Mouse (Mus musculus): ENCODE results near the gene Btn2a2. TPM values are rescaled to one million over a fixed set of nuclear protein-coding genes. Genes with fewer than 3 reads are reported as not detected.

The Btn2a2 gene
- polyA plus RNA-seq, 1 experiment from 2014 or later = 0.23 TPM

GRCm38 (mm10) chr13:23436861-23437822, 51.5 kb downstream of the Btn2a2 start:
- Histone ChIP-seq H3K9me3 (no peaks in the 10 kb centered on the region), H3K4me1 (replicated peaks) (0 out of 2 replicates have a peak, but pooled peaks cover 2% of the 10 kb centered on the region), H3K36me3 (no peaks in the 10 kb centered on the region), H3K27ac (peak overlapping the region; percentile 46), H3K4me2 (replicated peaks) (peak overlapping the region; percentile 60), H3K4me3 (replicated peaks) (peak overlapping the region; percentile 53), H3K27me3 (replicated peaks) (no peaks in the 10 kb centered on the region), H3K9ac (peak overlapping the region; percentile 32)
- WGBS = under 1% methylated on average over 32 of the region's 32 CpGs
- ATAC-seq = peak; percentile 34

- Histone ChIP-seq H3K4me3 (replicated peaks) (peak overlapping the region; percentile 43; the same call in 1 of the 2 replicates), H3K27ac (no peak overlapping the region), H3K4me1 (replicated peaks) (0 out of 2 replicates have a peak, but pooled peaks cover 2% of the 10 kb centered on the region), H3K9ac (no peak overlapping the region), H3K27me3 (replicated peaks) (no peaks in the 10 kb centered on the region), H3K4me2 (replicated peaks) (peak overlapping the region; percentile 76), H3K9me3 (no peaks in the 10 kb centered on the region), H3K36me3 (no peaks in the 10 kb centered on the region)
- 1% methylated on average over 11 of the region's 11 CpGs for WGBS
- no peak for ATAC-seq
These were observed 52.4 kb downstream of the Btn2a2 start for GRCm38 (mm10) chr13:23436231-23436661.

- peak overlapping the region; percentile 76 for H3K4me2 ChIP-seq (replicated peaks)
- H3K9ac ChIP-seq = peak overlapping the region; percentile 50
- H3K4me1 ChIP-seq (replicated peaks) = 0 out of 2 replicates have a peak, but pooled peaks cover 2% of the 10 kb centered on the region
- H3K27me3 ChIP-seq (replicated peaks) = no peaks in the 10 kb centered on the region
- H3K4me3 ChIP-seq (replicated peaks) = peak overlapping the region; percentile 43
- no peaks in the 10 kb centered on the region for H3K36me3 ChIP-seq
- 3% methylated on average over 12 of the region's 12 CpGs for WGBS
- no peak for ATAC-seq
- no peaks in the 10 kb centered on the region for H3K9me3 ChIP-seq
- H3K27ac ChIP-seq = no peak overlapping the region
These were observed 53.0 kb downstream of the Btn2a2 start for GRCm38 (mm10) chr13:23435676-23436075.

GRCm38 (mm10) chr13:23435241-23435640, 53.4 kb downstream of the Btn2a2 start:
- peak overlapping the region; percentile 50 for H3K9ac ChIP-seq
- no peak for ATAC-seq
- H3K27me3 ChIP-seq (replicated peaks) = no peaks in the 10 kb centered on the region
- no peaks in the 10 kb centered on the region for H3K36me3 ChIP-seq
- 27% methylated on average over 4 of the region's 4 CpGs for whole genome bisulfite sequencing
- H3K4me1 ChIP-seq (replicated peaks) = 0 out of 2 replicates have a peak, but pooled peaks cover 2% of the 10 kb centered on the region
- no peaks in the 10 kb centered on the region for H3K9me3 ChIP-seq
- H3K4me2 ChIP-seq (replicated peaks) = peak overlapping the region; percentile 76
- H3K4me3 ChIP-seq (replicated peaks) = peak overlapping the region; percentile 43
- H3K27ac ChIP-seq = no peak overlapping the region

- peak overlapping the region; percentile 44; the same call in 1 of the 2 replicates for H3K27ac ChIP-seq
- 0 out of 2 replicates have a peak, but pooled peaks cover 2% of the 10 kb centered on the region for H3K4me1 ChIP-seq (replicated peaks)
- H3K9me3 ChIP-seq = no peaks in the 10 kb centered on the region
- H3K27me3 ChIP-seq (replicated peaks) = no peaks in the 10 kb centered on the region
- H3K9ac ChIP-seq = no peak overlapping the region
- ATAC-seq = no peak
- WGBS = 30% methylated on average over 7 of the region's 7 CpGs
- H3K4me3 ChIP-seq (replicated peaks) = no peak overlapping the region; the same call in 1 of the 2 replicates
- no peaks in the 10 kb centered on the region for H3K36me3 ChIP-seq
- H3K4me2 ChIP-seq (replicated peaks) = peak overlapping the region; percentile 47
These were observed 54.2 kb downstream of the Btn2a2 start for GRCm38 (mm10) chr13:23434426-23434825.

- H3K4me2 ChIP-seq (replicated peaks) = no peak overlapping the region
- H3K4me3 ChIP-seq (replicated peaks) = no peak overlapping the region
- no peak for ATAC-seq
- 64% methylated on average over 5 of the region's 5 CpGs for WGBS
- H3K4me1 ChIP-seq (replicated peaks) = 0 out of 2 replicates have a peak, but pooled peaks cover 2% of the 10 kb centered on the region
- H3K9me3 ChIP-seq = no peaks in the 10 kb centered on the region
- H3K36me3 ChIP-seq = no peaks in the 10 kb centered on the region
- no peak overlapping the region for H3K27ac ChIP-seq
- H3K9ac ChIP-seq = no peak overlapping the region
- H3K27me3 ChIP-seq (replicated peaks) = no peaks in the 10 kb centered on the region
These were observed 54.9 kb downstream of the Btn2a2 start for GRCm38 (mm10) chr13:23433801-23434200.

- H3K4me2 ChIP-seq (replicated peaks) = peak overlapping the region; percentile 63
- H3K36me3 ChIP-seq = no peaks in the 10 kb centered on the region
- H3K9ac ChIP-seq = no peak overlapping the region; the same call in 1 of the 2 replicates
- 14% methylated on average over 5 of the region's 5 CpGs for WGBS
- H3K4me3 ChIP-seq (replicated peaks) = peak overlapping the region; percentile 53
- H3K4me1 ChIP-seq (replicated peaks) = 0 out of 2 replicates have a peak, but pooled peaks cover 2% of the 10 kb centered on the region
- no peaks in the 10 kb centered on the region for H3K27me3 ChIP-seq (replicated peaks)
- no peaks in the 10 kb centered on the region for H3K9me3 ChIP-seq
- H3K27ac ChIP-seq = no peak overlapping the region
- no peak for ATAC-seq
These were observed 55.5 kb downstream of the Btn2a2 start for GRCm38 (mm10) chr13:23433206-23433605.

- under 1% methylated on average over 28 of the region's 28 CpGs for WGBS
- H3K27me3 ChIP-seq (replicated peaks) = no peaks in the 10 kb centered on the region
- peak overlapping the region; percentile 63 for H3K4me2 ChIP-seq (replicated peaks)
- H3K9me3 ChIP-seq = no peaks in the 10 kb centered on the region
- H3K36me3 ChIP-seq = no peaks in the 10 kb centered on the region
- H3K4me3 ChIP-seq (replicated peaks) = peak overlapping the region; percentile 53
- peak; percentile 92 for ATAC-seq
- H3K9ac ChIP-seq = peak overlapping the region; percentile 39; the same call in 1 of the 2 replicates
- 0 out of 2 replicates have a peak, but pooled peaks cover 2% of the 10 kb centered on the region for H3K4me1 ChIP-seq (replicated peaks)
- peak overlapping the region; percentile 87 for H3K27ac ChIP-seq
These were observed 56.0 kb downstream of the Btn2a2 start for GRCm38 (mm10) chr13:23432562-23433201.

GRCm38 (mm10) chr13:23431351-23431771, 57.3 kb downstream of the Btn2a2 start:
- Histone ChIP-seq H3K4me2 (replicated peaks) (peak overlapping the region; percentile 63), H3K4me3 (replicated peaks) (peak overlapping the region; percentile 53), H3K9ac (peak overlapping the region; percentile 32), H3K4me1 (replicated peaks) (0 out of 2 replicates have a peak, but pooled peaks cover 2% of the 10 kb centered on the region), H3K36me3 (no peaks in the 10 kb centered on the region), H3K27me3 (replicated peaks) (no peaks in the 10 kb centered on the region), H3K27ac (peak overlapping the region; percentile 87), H3K9me3 (no peaks in the 10 kb centered on the region)
- ATAC-seq = peak; percentile 75
- WGBS = under 1% methylated on average over 15 of the region's 15 CpGs

GRCm38 (mm10) chr13:23430734-23431133, 57.9 kb downstream of the Btn2a2 start:
- no peaks in the 10 kb centered on the region for H3K9me3 ChIP-seq
- peak overlapping the region; percentile 87 for H3K27ac ChIP-seq
- H3K36me3 ChIP-seq = no peaks in the 10 kb centered on the region
- 0 out of 2 replicates have a peak, but pooled peaks cover 2% of the 10 kb centered on the region for H3K4me1 ChIP-seq (replicated peaks)
- H3K4me3 ChIP-seq (replicated peaks) = peak overlapping the region; percentile 53
- peak overlapping the region; percentile 48 for H3K9ac ChIP-seq
- peak; percentile 66 for ATAC-seq
- no peaks in the 10 kb centered on the region for H3K27me3 ChIP-seq (replicated peaks)
- under 1% methylated on average over 17 of the region's 17 CpGs for WGBS
- peak overlapping the region; percentile 63 for H3K4me2 ChIP-seq (replicated peaks)

- Histone ChIP-seq H3K9ac (peak overlapping the region; percentile 48), H3K27ac (0 out of 2 replicates have a peak overlapping the region, but pooled peaks have one; percentile 45), H3K4me3 (replicated peaks) (peak overlapping the region; percentile 53), H3K4me1 (replicated peaks) (no peaks in the 10 kb centered on the region), H3K27me3 (replicated peaks) (no peaks in the 10 kb centered on the region), H3K36me3 (no peaks in the 10 kb centered on the region), H3K4me2 (replicated peaks) (peak overlapping the region; percentile 63), H3K9me3 (no peaks in the 10 kb centered on the region)
- 25% methylated on average over 10 of the region's 10 CpGs for WGBS
- ATAC-seq = no peak
These were observed 58.8 kb downstream of the Btn2a2 start for GRCm38 (mm10) chr13:23429771-23430380.

All from intestine, embryonic 15.5 days (tissue).